Comparison of ENCODE assay signal across 8 mouse cellular contexts in the genomic region with DNA sequence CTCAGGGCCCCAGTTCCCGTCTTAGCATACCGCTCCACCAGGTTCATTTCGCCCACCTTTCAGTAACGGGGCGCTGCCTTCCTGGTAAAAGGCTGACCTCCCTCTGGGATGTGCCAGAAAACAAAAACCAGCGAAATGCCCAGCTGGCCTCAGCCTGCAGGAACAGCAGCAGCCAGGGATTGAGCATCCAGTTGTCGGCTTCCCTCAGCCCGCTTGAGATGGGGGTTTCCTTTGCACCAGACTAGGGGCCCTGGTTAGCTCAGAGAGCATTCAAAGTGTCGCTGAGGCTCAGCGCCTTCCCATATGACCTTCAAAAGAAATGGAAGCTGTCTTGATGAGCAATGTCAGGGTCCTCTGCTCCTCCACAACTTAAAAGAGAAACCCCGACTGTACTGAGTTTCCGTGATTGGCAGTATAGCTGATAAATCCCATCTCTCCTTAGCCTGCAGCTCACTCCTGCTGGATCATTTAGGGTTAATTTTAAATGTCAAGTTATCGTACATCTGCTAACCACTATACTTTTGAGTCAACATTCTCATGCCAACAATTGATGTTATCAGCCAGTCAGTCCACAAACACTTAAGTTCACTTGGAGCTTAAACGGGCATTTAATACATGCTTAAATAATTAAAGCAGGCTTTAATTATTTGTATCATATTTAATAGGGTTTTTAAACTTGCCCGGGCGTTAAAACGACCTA. TPM values are rescaled to one million over a fixed set of nuclear protein-coding genes. Genes with fewer than 3 reads are reported as not detected.
A peak's percentile ranks its signal among the peaks of the same experiment; 100 is the strongest.
DNase-seq lines count a peak whose midpoint lies in the region; ATAC-seq and TF ChIP-seq lines count a peak whose summit lies in the region.

No protein-coding gene starts in this region.

- no peaks in the 10 kb centered on the region for H3K27me3 ChIP-seq in lung, embryonic 16.5 days (ENCODE audit: control insufficient read depth, insufficient read depth, low read depth, low read length)
- H3K27me3 ChIP-seq in embryonic facial prominence, embryonic 13.5 days, result peaks cover 16% of the 10 kb centered on the region
- no peaks in the 10 kb centered on the region for H3K27me3 ChIP-seq in intestine, postnatal 0 days (replicated peaks; ENCODE audit: control insufficient read depth, insufficient read depth, low read length)
- peaks cover 19% of the 10 kb centered on the region for H3K27me3 ChIP-seq in neural tube, embryonic 15.5 days (replicated peaks)

- no peaks in the 10 kb centered on the region for H3K9me3 ChIP-seq in lung, embryonic 16.5 days (ENCODE audit: control insufficient read depth, low read length)
- H3K9me3 ChIP-seq in embryonic facial prominence, embryonic 13.5 days, result no peaks in the 10 kb centered on the region
- H3K9me3 ChIP-seq in intestine, postnatal 0 days (ENCODE audit: control insufficient read depth), result no peaks in the 10 kb centered on the region
- no peaks in the 10 kb centered on the region for H3K9me3 ChIP-seq in neural tube, embryonic 15.5 days (replicated peaks)

- DNase-seq in lung, postnatal 4 days, result no peak
- DNase-seq in right cerebral cortex, postnatal 36 days (ENCODE audit: low spot score in 2 of 2), result no peak
- DNase-seq in adrenal gland, adult 2 months, result no peak
- no peak for DNase-seq in adipocyte (ENCODE audit: low spot score)

- peak; percentile 17; the same call in 1 of the 2 replicates for ATAC-seq in lung, embryonic 16.5 days (ENCODE audit: low read depth)
- ATAC-seq in embryonic facial prominence, embryonic 13.5 days (ENCODE audit: insufficient number of reproducible peaks, insufficient read depth, low FRiP score, low TSS enrichment, low read depth), result no peak
- ATAC-seq in intestine, postnatal 0 days, result no peak
- ATAC-seq in neural tube, embryonic 15.5 days (ENCODE audit: low FRiP score), result no peak

- H3K9ac ChIP-seq in lung, embryonic 16.5 days (ENCODE audit: low read length), result peak overlapping the region; percentile 78
- H3K9ac ChIP-seq in embryonic facial prominence, embryonic 13.5 days, result peak overlapping the region; percentile 62
- peak overlapping the region; percentile 66 for H3K9ac ChIP-seq in intestine, postnatal 0 days (ENCODE audit: low read depth, low read length)
- peak overlapping the region; percentile 20; the same call in 1 of the 2 replicates for H3K9ac ChIP-seq in neural tube, embryonic 15.5 days (replicated peaks)

- TF ChIP-seq CTCF in intestine, postnatal 0 days (IDR thresholded peaks at IDR 0.05; ENCODE audit: low read depth), result no peak; the same call in 1 of the 2 replicates

- H3K4me1 ChIP-seq in lung, embryonic 16.5 days (replicated peaks; ENCODE audit: control insufficient read depth, insufficient read depth, low read length), result peaks cover 24% of the 10 kb centered on the region
- peaks cover 27% of the 10 kb centered on the region for H3K4me1 ChIP-seq in embryonic facial prominence, embryonic 13.5 days
- peaks cover 7% of the 10 kb centered on the region for H3K4me1 ChIP-seq in intestine, postnatal 0 days (replicated peaks; ENCODE audit: control insufficient read depth, insufficient read depth, low read length)
- H3K4me1 ChIP-seq in neural tube, embryonic 15.5 days, result peaks cover 13% of the 10 kb centered on the region; the same call in 1 of the 2 replicates

- H3K4me3 ChIP-seq in lung, embryonic 16.5 days (ENCODE audit: low read length), result peak overlapping the region; percentile 51
- peak overlapping the region; percentile 44 for H3K4me3 ChIP-seq in embryonic facial prominence, embryonic 13.5 days
- H3K4me3 ChIP-seq in intestine, postnatal 0 days (ENCODE audit: low read depth, low read length), result peak overlapping the region; percentile 43
- peak overlapping the region; percentile 28 for H3K4me3 ChIP-seq in neural tube, embryonic 15.5 days (replicated peaks)

- H3K27ac ChIP-seq in lung, embryonic 16.5 days (ENCODE audit: low read length), result peak overlapping the region; percentile 93
- 0 out of 2 replicates have a peak overlapping the region, but pooled peaks have one; percentile 16 for H3K27ac ChIP-seq in embryonic facial prominence, embryonic 13.5 days
- H3K27ac ChIP-seq in intestine, postnatal 0 days (ENCODE audit: low read depth, low read length), result peak overlapping the region; percentile 88
- no peak overlapping the region for H3K27ac ChIP-seq in neural tube, embryonic 15.5 days (replicated peaks)

- 9% methylated on average over 17 of the region's 17 CpGs for WGBS in lung, embryonic 16.5 days
- 12% methylated on average over 17 of the region's 17 CpGs for WGBS in embryonic facial prominence, embryonic 13.5 days
- whole genome bisulfite sequencing in intestine, postnatal 0 days, result 15% methylated on average over 17 of the region's 17 CpGs
- 23% methylated on average over 17 of the region's 17 CpGs for WGBS in neural tube, embryonic 15.5 days

- peak overlapping the region; percentile 90 for H3K4me2 ChIP-seq in lung, embryonic 16.5 days (ENCODE audit: low read depth, low read length)
- H3K4me2 ChIP-seq in embryonic facial prominence, embryonic 13.5 days, result peak overlapping the region; percentile 72
- H3K4me2 ChIP-seq in intestine, postnatal 0 days (replicated peaks; ENCODE audit: low read depth), result peak overlapping the region; percentile 87
- peak overlapping the region; percentile 61 for H3K4me2 ChIP-seq in neural tube, embryonic 15.5 days

- H3K36me3 ChIP-seq in lung, embryonic 16.5 days (ENCODE audit: control insufficient read depth, insufficient read depth, low read length), result no peaks in the 10 kb centered on the region
- H3K36me3 ChIP-seq in embryonic facial prominence, embryonic 13.5 days, result no peaks in the 10 kb centered on the region
- H3K36me3 ChIP-seq in intestine, postnatal 0 days (ENCODE audit: control insufficient read depth, insufficient read depth), result no peaks in the 10 kb centered on the region
- no peaks in the 10 kb centered on the region for H3K36me3 ChIP-seq in neural tube, embryonic 15.5 days

RNA-seq across cellular contexts. Expression of a gene that starts 19.5 kb away (rescaled TPM):
- polyA plus RNA-seq in lung, embryonic 16.5 days (2015; fragmentation: Nextera tagmentation; extraction: Ambion mirVana), result 5.4 and 5.7 TPM in 2 replicates
- polyA plus RNA-seq in embryonic facial prominence, embryonic 13.5 days (2015; fragmentation: Nextera tagmentation; extraction: Ambion mirVana), result 5.8 and 7.6 TPM in 2 replicates
- 2.5 and 3.0 TPM in 2 replicates for polyA plus RNA-seq in intestine, postnatal 0 days (2015; fragmentation: Nextera tagmentation; extraction: Ambion mirVana)
- 0.44 and 2.9 TPM in 2 replicates for polyA plus RNA-seq in neural tube, embryonic 15.5 days (2015; fragmentation: Nextera tagmentation; extraction: Ambion mirVana)
- under 1 TPM; 0.41 to 0.81 TPM for total RNA-seq in adrenal gland, adult 2 months (2021)
- 0.44 and 1.9 TPM in 2 replicates for polyA plus RNA-seq in adrenal gland, adult 2 months (2012; rRNA removed)

RNA-seq across cellular contexts. Expression of a gene that starts 40.4 kb away (rescaled TPM):
- 6.5 and 8.3 TPM in 2 replicates for polyA plus RNA-seq in lung, embryonic 16.5 days (2015; fragmentation: Nextera tagmentation; extraction: Ambion mirVana)
- polyA plus RNA-seq in embryonic facial prominence, embryonic 13.5 days (2015; fragmentation: Nextera tagmentation; extraction: Ambion mirVana), result 2.5 and 2.7 TPM in 2 replicates
- 12.2 and 14.9 TPM in 2 replicates for polyA plus RNA-seq in intestine, postnatal 0 days (2015; fragmentation: Nextera tagmentation; extraction: Ambion mirVana)
- 5.4 and 5.6 TPM in 2 replicates for polyA plus RNA-seq in neural tube, embryonic 15.5 days (2015; fragmentation: Nextera tagmentation; extraction: Ambion mirVana)
- 1 to 10 TPM; 3.7 to 5.2 TPM for total RNA-seq in adrenal gland, adult 2 months (2021)
- polyA plus RNA-seq in adrenal gland, adult 2 months (2012; rRNA removed), result 2.3 and 2.4 TPM in 2 replicates

Comparison
In these comparisons a context has a peak if more than half of its experiments do, and no peak if none do; other contexts are left out.
1. H3K9ac ChIP-seq: peak in every context shown above with its lines; median percentile 78 in lung, embryonic 16.5 days; 66 in intestine, postnatal 0 days; 62 in embryonic facial prominence, embryonic 13.5 days; 20 in neural tube, embryonic 15.5 days.